Mouse (Mus musculus) ES-Bruce4 (cell line): ENCODE measurements around the gene Adamts20.

Source experiments
- CTCF ChIP-seq: IDR thresholded peaks from one replicate; pipeline ENCODE4 v1.8.1; 2011; ENCODE audit warnings: low read depth, low read length
- EP300 ChIP-seq: IDR thresholded peaks from 2 replicates; pipeline ENCODE4 v1.6.1; 2011; ENCODE audit warnings: low read depth, low read length; ENCODE audit not compliant: insufficient read depth
- POLR2A ChIP-seq: IDR thresholded peaks from one replicate; pipeline ENCODE4 v1.8.1; 2011; ENCODE audit warnings: low read length; ENCODE audit not compliant: insufficient read depth

- TF ChIP-seq EP300: no peak
- TF ChIP-seq POLR2A: no peak
- TF ChIP-seq CTCF: no peak
Measured at GRCm38 (mm10) chr15:94503451-94504215, 38.4 kb upstream of the Adamts20 start.
